ENCODE assay signal across 14 mouse cellular contexts in the genomic region with DNA sequence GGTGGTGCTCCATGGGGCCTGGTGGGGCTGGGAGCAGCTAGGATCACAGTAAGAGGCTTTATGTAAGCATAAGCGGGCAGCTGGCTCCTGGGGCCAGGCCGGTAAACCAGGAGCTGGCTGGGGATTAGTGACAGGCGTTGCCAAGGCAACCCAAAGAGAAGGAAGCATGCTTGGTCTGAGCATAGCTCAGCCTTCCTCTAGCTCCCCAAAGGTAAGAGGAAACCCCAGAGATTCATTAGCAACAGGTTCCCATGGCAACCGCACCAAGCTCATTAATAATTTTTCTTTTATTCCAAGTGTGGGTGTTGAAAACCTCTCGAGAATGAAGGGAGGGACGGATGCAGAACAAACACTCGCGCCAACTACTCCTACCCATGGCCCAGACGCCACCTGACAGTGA. TPM values are rescaled to one million over a fixed set of nuclear protein-coding genes. Genes with fewer than 3 reads are reported as not detected.
A peak's percentile ranks its signal among the peaks of the same experiment; 100 is the strongest.
DNase-seq lines count a peak whose midpoint lies in the region; ATAC-seq lines count a peak whose summit lies in the region.
"Had no signal": no experiment of that assay in that cellular context is flagged by ENCODE, and none has a peak within 500 bp of the region (broad histone marks: within the 10 kb centered on the region; RNA-seq: fewer than 3 reads in every experiment).

No protein-coding gene starts in this region.

- no peak overlapping the region for H3K4me2 ChIP-seq in embryonic facial prominence, embryonic 11.5 days (ENCODE audit: low read depth, low read length)
- 0 out of 2 replicates have a peak overlapping the region, but pooled peaks have one; percentile 8 for H3K4me2 ChIP-seq in hindbrain, embryonic 13.5 days
- peak overlapping the region; percentile 25; the same call in 1 of the 2 replicates for H3K4me2 ChIP-seq in midbrain, embryonic 15.5 days
- H3K4me2 ChIP-seq: intestine, embryonic 15.5 days; neural tube, embryonic 13.5 days had no signal

- peaks cover 22% of the 10 kb centered on the region for H3K4me1 ChIP-seq in embryonic facial prominence, embryonic 11.5 days (ENCODE audit: control insufficient read depth, insufficient read depth, low read length)
- peaks cover 69% of the 10 kb centered on the region for H3K4me1 ChIP-seq in hindbrain, embryonic 13.5 days (replicated peaks)
- H3K4me1 ChIP-seq in midbrain, embryonic 15.5 days: peaks cover 59% of the 10 kb centered on the region

- ATAC-seq in embryonic facial prominence, embryonic 11.5 days (replicated peaks; ENCODE audit: insufficient number of reproducible peaks, low FRiP score, low TSS enrichment, low read depth): no peak
- ATAC-seq in hindbrain, embryonic 13.5 days (ENCODE audit: low FRiP score): 0 out of 2 replicates have a peak, but pooled peaks have one; percentile 40
- peak; percentile 62 for ATAC-seq in midbrain, embryonic 15.5 days (replicated peaks)
- no peak for ATAC-seq in granulocyte monocyte progenitor cell, adult 5-6 weeks (replicated peaks; ENCODE audit: poor library complexity, severe bottlenecking)
- ATAC-seq: intestine, embryonic 15.5 days; Patski had no signal

- no peak overlapping the region for H3K9ac ChIP-seq in embryonic facial prominence, embryonic 11.5 days (replicated peaks; ENCODE audit: low read length)
- H3K9ac ChIP-seq in hindbrain, embryonic 13.5 days: no peak overlapping the region
- no peak overlapping the region for H3K9ac ChIP-seq in midbrain, embryonic 15.5 days
- H3K9ac ChIP-seq: intestine, embryonic 15.5 days; neural tube, embryonic 13.5 days had no signal

- H3K27ac ChIP-seq in embryonic facial prominence, embryonic 11.5 days (replicated peaks; ENCODE audit: low read depth, low read length): no peak overlapping the region; the same call in 1 of the 2 replicates
- peak overlapping the region; percentile 62 for H3K27ac ChIP-seq in hindbrain, embryonic 13.5 days
- H3K27ac ChIP-seq in midbrain, embryonic 15.5 days: peak overlapping the region; percentile 74
- H3K27ac ChIP-seq: intestine, embryonic 15.5 days; left cerebral cortex, adult 2 months had no signal

- H3K9me3 ChIP-seq in embryonic facial prominence, embryonic 11.5 days (replicated peaks; ENCODE audit: control insufficient read depth, low read length): no peaks in the 10 kb centered on the region
- H3K9me3 ChIP-seq in hindbrain, embryonic 13.5 days: no peaks in the 10 kb centered on the region
- H3K9me3 ChIP-seq in midbrain, embryonic 15.5 days: no peaks in the 10 kb centered on the region
- H3K9me3 ChIP-seq: intestine, embryonic 15.5 days; neural tube, embryonic 13.5 days had no signal

- no peaks in the 10 kb centered on the region for H3K27me3 ChIP-seq in embryonic facial prominence, embryonic 11.5 days (ENCODE audit: control insufficient read depth, insufficient read depth, low read length)
- H3K27me3 ChIP-seq in hindbrain, embryonic 13.5 days: peaks cover 10% of the 10 kb centered on the region; the same call in 1 of the 2 replicates
- no peaks in the 10 kb centered on the region; the same call in 1 of the 2 replicates for H3K27me3 ChIP-seq in midbrain, embryonic 15.5 days (replicated peaks)
- H3K27me3 ChIP-seq: intestine, embryonic 15.5 days; neural tube, embryonic 13.5 days had no signal

- H3K4me3 ChIP-seq in embryonic facial prominence, embryonic 11.5 days (ENCODE audit: low read depth, low read length): no peak overlapping the region
- no peak overlapping the region for H3K4me3 ChIP-seq in hindbrain, embryonic 13.5 days
- H3K4me3 ChIP-seq in midbrain, embryonic 15.5 days: no peak overlapping the region
- H3K4me3 ChIP-seq: intestine, embryonic 15.5 days; left cerebral cortex, adult 2 months; neural tube, embryonic 13.5 days had no signal

- peak; percentile 53 for DNase-seq in layer of hippocampus, adult 11-12 months (ENCODE audit: low spot score)
- no peak for DNase-seq in layer of hippocampus, postnatal 36 days
- DNase-seq in embryonic facial prominence, embryonic 11.5 days (ENCODE audit: low spot score): peak; percentile 61
- DNase-seq in B cell, adult 2 months: no peak
- no peak for DNase-seq in cerebellum, postnatal 10 days
- DNase-seq: heart, adult 18-20 months; lung, adult 2 months had no signal

- 39% methylated on average over 9 of the region's 9 CpGs for WGBS in embryonic facial prominence, embryonic 11.5 days
- WGBS in hindbrain, embryonic 13.5 days: 24% methylated on average over 9 of the region's 9 CpGs
- 12% methylated on average over 9 of the region's 9 CpGs for WGBS in midbrain, embryonic 15.5 days

- H3K36me3 ChIP-seq in embryonic facial prominence, embryonic 11.5 days (replicated peaks; ENCODE audit: control insufficient read depth, insufficient read depth, low read depth, low read length): no peaks in the 10 kb centered on the region
- peaks cover 12% of the 10 kb centered on the region for H3K36me3 ChIP-seq in hindbrain, embryonic 13.5 days
- no peaks in the 10 kb centered on the region for H3K36me3 ChIP-seq in midbrain, embryonic 15.5 days (replicated peaks)

RNA-seq across cellular contexts. Expression of a gene that starts 14.7 kb away (rescaled TPM):
- total RNA-seq in layer of hippocampus, postnatal 36 days (2021): 100 to 1,000 TPM; 107 to 127 TPM
- polyA plus RNA-seq in embryonic facial prominence, embryonic 11.5 days (2014; fragmentation: Nextera tagmentation; extraction: Ambion mirVana): 3.7 TPM in 2 replicates
- polyA plus RNA-seq in hindbrain, embryonic 13.5 days (2015; fragmentation: Nextera tagmentation; extraction: Ambion mirVana): 9.7 and 10.2 TPM in 2 replicates
- polyA plus RNA-seq in midbrain, embryonic 15.5 days (2015; fragmentation: Nextera tagmentation; extraction: Ambion mirVana): 14.2 and 15.7 TPM in 2 replicates
- total RNA-seq in granulocyte monocyte progenitor cell, adult 5-6 weeks (2014; fragmentation: Nextera tagmentation): not detected in 2 replicates
- total RNA-seq in granulocyte monocyte progenitor cell, adult 5-6 weeks (2017): not detected in 2 replicates

RNA-seq across cellular contexts. Expression of a gene that starts 35.5 kb away (rescaled TPM):
- 1 to 10 TPM; 1.2 to 2.8 TPM for total RNA-seq in layer of hippocampus, postnatal 36 days (2021)
- polyA plus RNA-seq in embryonic facial prominence, embryonic 11.5 days (2014; fragmentation: Nextera tagmentation; extraction: Ambion mirVana): not detected in 2 replicates
- 1.1 and 2.0 TPM in 2 replicates for polyA plus RNA-seq in hindbrain, embryonic 13.5 days (2015; fragmentation: Nextera tagmentation; extraction: Ambion mirVana)
- polyA plus RNA-seq in midbrain, embryonic 15.5 days (2015; fragmentation: Nextera tagmentation; extraction: Ambion mirVana): 1.2 TPM in 2 replicates
- not detected in 2 replicates for total RNA-seq in granulocyte monocyte progenitor cell, adult 5-6 weeks (2014; fragmentation: Nextera tagmentation)
- total RNA-seq in granulocyte monocyte progenitor cell, adult 5-6 weeks (2017): not detected in 2 replicates
- polyA plus RNA-seq: intestine, embryonic 15.5 days; Patski had no signal

RNA-seq across cellular contexts. Expression of a gene that starts 49.9 kb away (rescaled TPM):
- total RNA-seq in layer of hippocampus, postnatal 36 days (2021): not detected
- 0.32 and 1.2 TPM in 2 replicates for polyA plus RNA-seq in embryonic facial prominence, embryonic 11.5 days (2014; fragmentation: Nextera tagmentation; extraction: Ambion mirVana)
- 0.85 and 0.90 TPM in 2 replicates for polyA plus RNA-seq in hindbrain, embryonic 13.5 days (2015; fragmentation: Nextera tagmentation; extraction: Ambion mirVana)
- 0.79 and 0.93 TPM in 2 replicates for polyA plus RNA-seq in midbrain, embryonic 15.5 days (2015; fragmentation: Nextera tagmentation; extraction: Ambion mirVana)
- total RNA-seq in granulocyte monocyte progenitor cell, adult 5-6 weeks (2014; fragmentation: Nextera tagmentation): not detected in 2 replicates
- total RNA-seq in granulocyte monocyte progenitor cell, adult 5-6 weeks (2017): not detected in 2 replicates
- total RNA-seq: heart, adult 18-20 months; left cerebral cortex, adult 2 months had no signal
- polyA plus RNA-seq: Patski had no signal

RNA-seq across cellular contexts. Expression of a gene that starts 52.8 kb away (rescaled TPM):
- under 1 TPM in 1 of 2 experiments, not detected in 1; 0.96 TPM for total RNA-seq in layer of hippocampus, postnatal 36 days (2021)
- not detected in 2 replicates for polyA plus RNA-seq in embryonic facial prominence, embryonic 11.5 days (2014; fragmentation: Nextera tagmentation; extraction: Ambion mirVana)
- 0.14 TPM in 1 of 2 replicates, not detected in the other for polyA plus RNA-seq in hindbrain, embryonic 13.5 days (2015; fragmentation: Nextera tagmentation; extraction: Ambion mirVana)
- 0.15 and 0.70 TPM in 2 replicates for polyA plus RNA-seq in midbrain, embryonic 15.5 days (2015; fragmentation: Nextera tagmentation; extraction: Ambion mirVana)
- not detected in 2 replicates for total RNA-seq in granulocyte monocyte progenitor cell, adult 5-6 weeks (2014; fragmentation: Nextera tagmentation)
- not detected in 2 replicates for total RNA-seq in granulocyte monocyte progenitor cell, adult 5-6 weeks (2017)
- total RNA-seq: left cerebral cortex, adult 2 months had no signal
- polyA plus RNA-seq: neural tube, embryonic 13.5 days; Patski had no signal

Comparison
In these comparisons a context has a peak if more than half of its experiments do, and no peak if none do; other contexts are left out.
1. DNase-seq: peak in layer of hippocampus, adult 11-12 months (single experiment) and embryonic facial prominence, embryonic 11.5 days (single experiment); none in layer of hippocampus, postnatal 36 days (0 of 2), B cell, adult 2 months (0 of 2) and cerebellum, postnatal 10 days (0 of 2).
2. ATAC-seq: peak in hindbrain, embryonic 13.5 days (single experiment) and midbrain, embryonic 15.5 days (single experiment); none in embryonic facial prominence, embryonic 11.5 days (single experiment) and granulocyte monocyte progenitor cell, adult 5-6 weeks (single experiment).